Mouse (Mus musculus) kidney, embryonic 14.5 days (tissue): ENCODE measurements around the gene Fam57b. TPM values are rescaled to one million over a fixed set of nuclear protein-coding genes. Genes with fewer than 3 reads are reported as not detected.

Source experiments
- ATAC-seq: fragments of 200-750 bp; cut with Nextera tagmentation; 2 replicates; pipeline ENCODE4 v1.8.0; 2017; ENCODE audit warnings: moderate number of reproducible peaks, mild to moderate bottlenecking, moderate TSS enrichment, moderate library complexity; ENCODE audit not compliant: low FRiP score, low TSS enrichment
- H3K27ac ChIP-seq: fragments of 300-500 bp; sonication (generic); 2 replicates; pipeline ENCODE4 v1.5.1; 2014; ENCODE audit warnings: low read depth, mild to moderate bottlenecking, low read length, moderate library complexity, mixed read lengths
- H3K27me3 ChIP-seq: fragments of 300-500 bp; sonication (generic); 2 replicates; pipeline ENCODE4 v1.6.1; 2014; ENCODE audit warnings: mild to moderate bottlenecking, low read length; ENCODE audit not compliant: control insufficient read depth, insufficient read depth
- H3K36me3 ChIP-seq: fragments of 300-500 bp; sonication (generic); 2 replicates; pipeline ENCODE4 v1.6.1; 2014; ENCODE audit warnings: low read length, mixed read lengths; ENCODE audit not compliant: control insufficient read depth, insufficient read depth
- H3K4me1 ChIP-seq: fragments of 300-500 bp; sonication (generic); 2 replicates; pipeline ENCODE4 v1.6.1; 2014; ENCODE audit warnings: low read length, mixed read lengths; ENCODE audit not compliant: control insufficient read depth, insufficient read depth
- H3K4me2 ChIP-seq: fragments of 300-500 bp; sonication (generic); replicated peaks from 2 replicates; pipeline ENCODE4 v1.6.1; 2014; ENCODE audit warnings: low read depth, mild to moderate bottlenecking, low read length
- H3K4me3 ChIP-seq: fragments of 300-500 bp; sonication (generic); 2 replicates; pipeline ENCODE4 v1.5.1; 2014; ENCODE audit warnings: mild to moderate bottlenecking, low read length
- H3K9ac ChIP-seq: fragments of 300-500 bp; sonication (generic); 2 replicates; pipeline ENCODE4 v1.6.1; 2014; ENCODE audit warnings: low read depth, mild to moderate bottlenecking, low read length, moderate library complexity
- H3K9me3 ChIP-seq: fragments of 300-500 bp; sonication (generic); 2 replicates; pipeline ENCODE4 v1.6.1; 2016; ENCODE audit warnings: low read length; ENCODE audit not compliant: control insufficient read depth
- WGBS: fragments of 180-500 bp; shearing (Covaris S2); extraction: QIAGEN DNeasy Blood & Tissue Kit; methylation state at CpG from one replicate; pipeline ENCODE4 v1.1.7; 2014; 5-methylcytosine and 5-hydroxymethylcytosine counted together
- polyA plus RNA-seq: library from polyadenylated mRNA; unstranded; fragments of >200 nt; fragmentation: Nextera tagmentation; extraction: Ambion mirVana; gene quantifications from 2 replicates; pipeline ENCODE4 v1.2.1, GENCODE M21; 2014

Gene Fam57b
- polyA plus RNA-seq, 1 experiment from 2014 or later = 0.15 TPM

DNA sequence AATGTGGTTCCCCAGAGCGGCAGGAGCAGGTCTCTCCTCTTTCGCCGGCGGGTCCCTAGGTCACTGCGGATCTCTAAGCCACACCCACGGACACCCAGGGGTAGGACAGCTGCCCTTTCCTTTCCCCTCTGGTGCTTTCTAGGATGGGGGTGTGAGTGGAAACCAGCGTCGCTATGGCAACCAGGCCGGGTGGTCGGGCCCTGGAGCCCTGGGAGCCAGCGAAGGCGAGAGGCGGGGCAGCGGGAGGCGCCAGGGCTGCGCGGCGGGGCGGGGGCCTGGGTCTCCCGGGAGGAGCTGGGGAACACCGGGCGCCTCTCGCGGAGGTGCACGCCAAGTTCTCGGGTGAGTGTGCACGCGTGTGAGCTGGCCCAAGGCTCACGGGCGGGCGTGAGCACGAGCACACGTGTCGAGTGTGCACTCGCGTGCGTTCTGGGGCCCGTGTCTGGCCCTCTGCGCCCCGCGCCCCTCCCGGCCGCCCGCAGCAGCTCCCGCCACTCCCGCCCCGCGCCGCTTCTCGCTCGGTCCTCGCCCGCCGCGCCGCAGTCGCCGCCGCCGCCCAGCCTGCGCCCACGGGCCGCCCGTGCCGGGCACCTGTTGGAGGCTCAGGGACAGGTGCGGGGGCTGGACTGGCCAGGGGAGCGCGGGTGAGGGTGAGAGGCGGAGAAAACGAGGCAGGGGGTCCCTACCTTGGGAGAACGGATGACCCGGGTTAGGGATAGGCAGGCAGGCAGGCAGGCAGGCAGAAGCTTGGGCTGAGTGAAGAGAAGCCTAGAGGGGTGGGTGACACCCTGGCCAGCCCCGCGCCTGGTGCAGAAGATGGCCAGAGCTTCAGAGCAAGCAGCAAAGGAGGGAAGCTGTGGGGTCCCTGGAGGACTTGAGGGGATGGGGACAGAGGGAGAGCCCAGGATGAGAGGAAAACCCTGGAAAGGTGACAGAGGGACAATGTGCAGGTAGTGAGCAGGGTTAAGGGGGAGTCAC lies 50.2 kb downstream of the Fam57b start:
- Histone ChIP-seq H3K4me1 (peaks cover 19% of the 10 kb centered on the region; the same call in 1 of the 2 replicates), H3K4me2 (peak overlapping the region; percentile 99), H3K36me3 (peaks cover 12% of the 10 kb centered on the region), H3K27ac (no peak overlapping the region), H3K4me3 (peak overlapping the region; percentile 60), H3K9me3 (no peaks in the 10 kb centered on the region), H3K9ac (peak overlapping the region; percentile 70), H3K27me3 (peaks cover 19% of the 10 kb centered on the region; the same call in 1 of the 2 replicates)
- under 1% methylated on average over 73 of the region's 74 CpGs for WGBS
- ATAC-seq = peak; percentile 40

- H3K9ac ChIP-seq = peak overlapping the region; percentile 70
- H3K36me3 ChIP-seq = peaks cover 19% of the 10 kb centered on the region
- H3K4me2 ChIP-seq = peak overlapping the region; percentile 99
- 13% methylated on average over 10 of the region's 10 CpGs for WGBS
- no peak for ATAC-seq
- no peaks in the 10 kb centered on the region for H3K9me3 ChIP-seq
- H3K4me1 ChIP-seq = peaks cover 19% of the 10 kb centered on the region; the same call in 1 of the 2 replicates
- H3K4me3 ChIP-seq = peak overlapping the region; percentile 60
- H3K27me3 ChIP-seq = peaks cover 19% of the 10 kb centered on the region; the same call in 1 of the 2 replicates
- no peak overlapping the region for H3K27ac ChIP-seq
Measured at GRCm38 (mm10) chr7:126848794-126849193, 51.3 kb downstream of the Fam57b start.

GRCm38 (mm10) chr7:126850161-126850560 lies 52.7 kb downstream of the Fam57b start:
- Histone ChIP-seq H3K4me3 (no peak overlapping the region), H3K27me3 (peaks cover 19% of the 10 kb centered on the region; the same call in 1 of the 2 replicates), H3K4me2 (no peak overlapping the region), H3K9ac (no peak overlapping the region), H3K9me3 (no peaks in the 10 kb centered on the region), H3K27ac (no peak overlapping the region), H3K4me1 (peaks cover 19% of the 10 kb centered on the region; the same call in 1 of the 2 replicates), H3K36me3 (peaks cover 32% of the 10 kb centered on the region)
- ATAC-seq = no peak
- WGBS = 88% methylated on average over 6 of the region's 6 CpGs

- Histone ChIP-seq H3K9me3 (no peaks in the 10 kb centered on the region), H3K4me2 (no peak overlapping the region), H3K36me3 (peaks cover 42% of the 10 kb centered on the region), H3K4me1 (peaks cover 19% of the 10 kb centered on the region; the same call in 1 of the 2 replicates), H3K27me3 (peaks cover 19% of the 10 kb centered on the region; the same call in 1 of the 2 replicates), H3K9ac (peak overlapping the region; percentile 25; the same call in 1 of the 2 replicates), H3K27ac (no peak overlapping the region), H3K4me3 (no peak overlapping the region)
- 38% methylated on average over 12 of the region's 12 CpGs for WGBS
- no peak for ATAC-seq
Measured at GRCm38 (mm10) chr7:126851192-126851591, 53.7 kb downstream of the Fam57b start.

DNA sequence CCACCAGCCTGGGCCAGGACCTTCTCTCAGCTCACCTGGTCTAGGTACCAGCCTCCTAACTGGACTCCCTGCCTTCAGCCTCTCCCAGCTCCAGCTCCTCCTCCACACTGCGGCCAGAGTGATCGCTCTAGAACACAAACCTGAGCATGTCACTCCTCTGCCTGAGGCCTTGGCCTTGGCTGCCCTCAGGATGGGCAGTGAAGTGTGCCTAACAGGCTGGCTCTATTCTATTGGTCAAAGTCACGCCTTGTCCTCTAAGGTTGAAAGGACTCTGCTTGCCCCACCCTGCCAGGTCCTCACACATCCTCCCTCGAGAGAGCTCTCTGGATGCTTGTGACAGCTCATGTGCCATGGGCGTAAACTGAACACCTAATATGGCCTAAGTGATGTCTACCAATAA lies 56.0 kb downstream of the Fam57b start:
- peaks cover 8% of the 10 kb centered on the region; the same call in 1 of the 2 replicates for H3K4me1 ChIP-seq
- no peaks in the 10 kb centered on the region for H3K9me3 ChIP-seq
- no peak overlapping the region for H3K27ac ChIP-seq
- H3K27me3 ChIP-seq = peaks cover 11% of the 10 kb centered on the region; the same call in 1 of the 2 replicates
- no peak overlapping the region for H3K4me2 ChIP-seq
- H3K9ac ChIP-seq = no peak overlapping the region
- ATAC-seq = no peak
- no peak overlapping the region for H3K4me3 ChIP-seq
- WGBS = 74% methylated on average over 5 of the region's 5 CpGs
- H3K36me3 ChIP-seq = peaks cover 63% of the 10 kb centered on the region

DNA sequence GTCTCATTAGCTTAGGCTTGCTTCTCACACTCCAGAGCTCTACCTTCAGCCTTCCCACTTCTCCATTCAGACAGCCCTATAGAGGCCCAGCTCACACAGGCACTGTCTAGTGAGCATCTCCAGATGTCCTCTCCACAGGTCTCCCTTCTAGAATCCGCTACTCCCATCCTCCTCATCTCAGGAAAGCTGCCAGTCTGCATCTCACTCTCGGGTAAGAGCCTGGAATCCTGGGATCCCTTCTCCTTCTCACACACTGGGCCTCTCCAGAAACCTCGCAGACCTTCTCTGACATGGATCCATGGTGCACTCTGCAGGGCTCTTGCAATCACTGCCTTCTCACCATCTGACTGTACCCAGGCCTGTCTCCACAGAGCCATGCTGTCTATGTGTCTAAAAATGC lies 58.2 kb downstream of the Fam57b start:
- Histone ChIP-seq H3K4me3 (no peak overlapping the region), H3K4me1 (peaks cover 4% of the 10 kb centered on the region; the same call in 1 of the 2 replicates), H3K27ac (no peak overlapping the region), H3K27me3 (no peaks in the 10 kb centered on the region), H3K9ac (no peak overlapping the region), H3K36me3 (peaks cover 76% of the 10 kb centered on the region), H3K4me2 (no peak overlapping the region), H3K9me3 (no peaks in the 10 kb centered on the region)
- 81% methylated on average over 3 of the region's 3 CpGs for WGBS
- no peak for ATAC-seq

DNA sequence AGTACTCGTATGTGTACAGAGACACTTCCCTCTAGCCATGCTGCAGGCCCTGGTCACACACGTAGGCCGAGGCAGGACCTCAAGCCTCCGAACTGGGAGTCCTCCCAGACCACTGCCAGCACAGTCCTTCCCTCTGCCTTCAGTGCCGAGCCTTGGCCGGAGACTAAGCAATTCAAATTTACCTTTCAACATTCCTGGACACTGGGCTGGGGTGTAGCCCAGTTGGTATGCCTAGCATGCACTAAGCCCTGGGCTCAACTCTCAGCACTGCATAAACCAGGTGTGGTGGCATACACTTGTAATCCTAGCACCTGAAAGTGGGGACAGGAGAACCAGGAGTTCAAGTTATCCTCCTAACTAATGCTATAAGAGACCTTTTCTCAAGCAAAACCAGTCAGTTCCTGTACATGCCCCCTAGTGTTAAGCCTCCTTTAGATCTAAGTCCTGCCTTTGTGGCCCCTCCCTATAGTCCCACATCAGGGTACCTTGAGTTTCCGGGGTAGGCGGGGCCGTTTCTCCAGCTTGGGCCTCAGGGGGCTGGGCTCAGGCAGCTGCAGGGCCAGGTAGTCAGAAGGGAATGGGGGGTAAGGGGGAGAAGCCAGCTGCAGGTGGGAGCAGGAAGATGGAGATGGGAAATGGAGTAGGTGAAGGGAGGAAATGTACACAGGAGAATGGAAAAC lies 59.4 kb downstream of the Fam57b start:
- Histone ChIP-seq H3K27me3 (no peaks in the 10 kb centered on the region), H3K9me3 (no peaks in the 10 kb centered on the region), H3K27ac (no peak overlapping the region), H3K36me3 (peaks cover 72% of the 10 kb centered on the region), H3K9ac (no peak overlapping the region), H3K4me2 (no peak overlapping the region), H3K4me3 (no peak overlapping the region), H3K4me1 (peaks cover 6% of the 10 kb centered on the region; the same call in 1 of the 2 replicates)
- WGBS = 59% methylated on average over 9 of the region's 9 CpGs
- ATAC-seq = no peak

- ATAC-seq = no peak
- H3K9ac ChIP-seq = peak overlapping the region; percentile 76
- H3K4me2 ChIP-seq = peak overlapping the region; percentile 92
- no peaks in the 10 kb centered on the region for H3K27me3 ChIP-seq
- H3K4me3 ChIP-seq = peak overlapping the region; percentile 61
- H3K27ac ChIP-seq = no peak overlapping the region
- H3K9me3 ChIP-seq = no peaks in the 10 kb centered on the region
- WGBS = 64% methylated on average over 5 of the region's 5 CpGs
- H3K36me3 ChIP-seq = peaks cover 59% of the 10 kb centered on the region
- H3K4me1 ChIP-seq = peaks cover 25% of the 10 kb centered on the region
Measured at GRCm38 (mm10) chr7:126860987-126861386, 63.5 kb downstream of the Fam57b start.
